Mouse (Mus musculus) liver, adult 2 months (tissue): ENCODE data around the gene Acad10. TPM values are rescaled to one million over a fixed set of nuclear protein-coding genes. Genes with fewer than 3 reads are reported as not detected.

Experiments used
- DNase-seq: peaks from one replicate; pipeline ENCODE4 v3.0.0-alpha.2; 2011; ENCODE audit warnings: low read depth, low spot score; ENCODE audit errors: extremely low read depth
- H3K27ac ChIP-seq: fragments of 200-500 bp; replicated peaks from 2 replicates; pipeline ENCODE4 v1.5.1; 2012; ENCODE audit warnings: low read depth, mild to moderate bottlenecking, control low read depth, inconsistent platforms, low read length; ENCODE audit not compliant: insufficient read depth
- H3K27me3 ChIP-seq: fragments of 200-500 bp; 2 replicates; pipeline ENCODE4 v1.6.1; 2012; ENCODE audit warnings: mild to moderate bottlenecking, moderate library complexity, low read length, inconsistent platforms; ENCODE audit not compliant: control insufficient read depth, insufficient read depth
- H3K36me3 ChIP-seq: fragments of 200-500 bp; 2 replicates; pipeline ENCODE4 v1.6.1; 2012; ENCODE audit warnings: low read length, inconsistent platforms; ENCODE audit not compliant: control insufficient read depth, insufficient read depth
- H3K4me1 ChIP-seq: fragments of 200-500 bp; 2 replicates; pipeline ENCODE4 v1.6.1; 2011; ENCODE audit warnings: low read length; ENCODE audit not compliant: control insufficient read depth, insufficient read depth
- H3K4me3 ChIP-seq: fragments of 200-500 bp; 2 replicates; pipeline ENCODE4 v1.5.1; 2011; ENCODE audit warnings: low read depth, mild to moderate bottlenecking, control low read depth, low read length, moderate library complexity; ENCODE audit not compliant: insufficient read depth
- H3K79me2 ChIP-seq: fragments of 200-500 bp; 2 replicates; pipeline ENCODE4 v1.6.1; 2012; ENCODE audit warnings: inconsistent platforms, mild to moderate bottlenecking, low read length, moderate library complexity; ENCODE audit not compliant: control insufficient read depth, insufficient read depth
- H3K9ac ChIP-seq: fragments of 200-500 bp; 2 replicates; pipeline ENCODE4 v1.6.1; 2012; ENCODE audit warnings: low read depth, mild to moderate bottlenecking, control low read depth, inconsistent platforms, low read length
- CTCF ChIP-seq: fragments of 200-500 bp; IDR thresholded peaks from 2 replicates; pipeline ENCODE4 v1.5.1; 2011; ENCODE audit warnings: low read depth, low read length, control low read depth
- POLR2A ChIP-seq: fragments of 200-500 bp; IDR thresholded peaks from 2 replicates; pipeline ENCODE4 v1.6.1; 2011; ENCODE audit warnings: low read length, control low read depth; ENCODE audit not compliant: insufficient read depth; ENCODE audit errors: extremely low read depth
- WGBS: fragments of 180-500 bp; shearing (Covaris S2); methylation state at CpG from one replicate; pipeline ENCODE4 v1.1.7; 2018; 5-methylcytosine and 5-hydroxymethylcytosine counted together
- polyA plus RNA-seq: library from polyadenylated mRNA; depleted of rRNA; stranded (reverse); fragments of >200 nt; gene quantifications from 2 replicates; pipeline ENCODE4 v1.2.3, GENCODE M21; 2012
- total RNA-seq: library from RNA; depleted of rRNA; stranded (reverse); fragments of >200 nt; gene quantifications from 2 replicates; pipeline ENCODE4 v1.2.3, GENCODE M21; 2014

Acad10 gene
- total and polyA plus RNA-seq, 2 experiments = 19.6 to 27.7 TPM

GRCm38 (mm10) chr5:121592816-121593407 is 67.4 kb downstream of the Acad10 start:
- peaks cover 27% of the 10 kb centered on the region for H3K4me1 ChIP-seq
- WGBS = under 1% methylated on average over 33 of the region's 33 CpGs
- peaks cover 26% of the 10 kb centered on the region for H3K79me2 ChIP-seq
- peak; percentile 97 for DNase-seq
- peak overlapping the region; percentile 81 for H3K4me3 ChIP-seq
- peak overlapping the region; percentile 98 for H3K27ac ChIP-seq
- no peaks in the 10 kb centered on the region for H3K27me3 ChIP-seq
- no peak for TF ChIP-seq POLR2A
- H3K36me3 ChIP-seq = peaks cover 4% of the 10 kb centered on the region
- peak overlapping the region; percentile 97 for H3K9ac ChIP-seq

GRCm38 (mm10) chr5:121592064-121592815 is 68.1 kb downstream of the Acad10 start:
- peak overlapping the region; percentile 81 for H3K4me3 ChIP-seq
- TF ChIP-seq CTCF = no peak
- TF ChIP-seq POLR2A = no peak
- H3K9ac ChIP-seq = peak overlapping the region; percentile 66
- peak overlapping the region; percentile 98 for H3K27ac ChIP-seq
- WGBS = 4% methylated on average over 11 of the region's 11 CpGs
- H3K36me3 ChIP-seq = peaks cover 4% of the 10 kb centered on the region
- DNase-seq = no peak
- H3K4me1 ChIP-seq = peaks cover 30% of the 10 kb centered on the region
- H3K27me3 ChIP-seq = no peaks in the 10 kb centered on the region
- peaks cover 31% of the 10 kb centered on the region for H3K79me2 ChIP-seq

- Histone ChIP-seq H3K4me3 (peak overlapping the region; percentile 37), H3K27ac (peak overlapping the region; percentile 98), H3K27me3 (no peaks in the 10 kb centered on the region), H3K36me3 (peaks cover 4% of the 10 kb centered on the region), H3K79me2 (peaks cover 33% of the 10 kb centered on the region), H3K9ac (peak overlapping the region; percentile 70), H3K4me1 (peaks cover 33% of the 10 kb centered on the region)
- TF ChIP-seq CTCF (no peak), POLR2A (no peak)
- DNase-seq = peak; percentile 91
- WGBS = 7% methylated on average over 11 of the region's 11 CpGs
Measured at GRCm38 (mm10) chr5:121591417-121592063, 68.8 kb downstream of the Acad10 start.

DNA sequence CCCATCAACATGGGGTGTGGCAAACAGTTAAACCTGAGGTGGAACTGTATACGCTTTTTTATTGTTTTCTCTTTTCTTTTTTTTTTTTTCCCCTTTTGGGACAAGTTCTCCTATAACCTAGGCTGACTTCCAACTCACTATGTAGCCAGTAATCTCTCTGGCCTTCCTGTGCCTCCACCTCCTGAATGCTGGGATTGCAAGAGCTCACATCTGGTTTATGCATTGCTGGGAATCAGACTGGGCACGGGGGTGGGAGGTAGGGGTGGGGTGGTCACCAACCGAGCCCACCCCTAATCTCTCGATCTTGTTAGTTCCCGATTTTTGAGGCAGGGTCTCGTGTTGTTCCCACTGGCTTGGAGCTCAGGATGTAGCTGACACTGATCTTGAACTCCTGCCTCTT is 70.4 kb downstream of the Acad10 start:
- DNase-seq = no peak
- H3K27me3 ChIP-seq = no peaks in the 10 kb centered on the region
- no peak for TF ChIP-seq CTCF
- no peak for TF ChIP-seq POLR2A
- 66% methylated on average over 6 of the region's 6 CpGs for WGBS
- H3K36me3 ChIP-seq = peaks cover 4% of the 10 kb centered on the region
- H3K4me1 ChIP-seq = peaks cover 46% of the 10 kb centered on the region
- H3K4me3 ChIP-seq = no peak overlapping the region
- peak overlapping the region; percentile 42 for H3K27ac ChIP-seq
- H3K79me2 ChIP-seq = peaks cover 38% of the 10 kb centered on the region
- peak overlapping the region; percentile 35 for H3K9ac ChIP-seq

- H3K27ac ChIP-seq = peak overlapping the region; percentile 95
- 0% methylated on average over 6 of the region's 6 CpGs for WGBS
- DNase-seq = peak; percentile 87
Measured at GRCm38 (mm10) chr5:121586400-121587039, 73.8 kb downstream of the Acad10 start.

More at GRCm38 (mm10) chr5:121586400-121587039, 73.8 kb downstream of the Acad10 start:
- Histone ChIP-seq H3K79me2 (peaks cover 48% of the 10 kb centered on the region), H3K4me1 (peaks cover 60% of the 10 kb centered on the region), H3K4me3 (no peak overlapping the region), H3K36me3 (peaks cover 5% of the 10 kb centered on the region), H3K9ac (peak overlapping the region; percentile 11; the same call in 1 of the 2 replicates), H3K27me3 (no peaks in the 10 kb centered on the region)
- TF ChIP-seq POLR2A (no peak), CTCF (no peak)
